Mouse (Mus musculus) CH12.LX (cell line): ENCODE results near the gene Slfn8. TPM values are rescaled to one million over a fixed set of nuclear protein-coding genes. Genes with fewer than 3 reads are reported as not detected.
"Not testable (repeated sequence)": the region's sequence is repeated elsewhere in the genome, so short reads cannot be mapped to it uniquely, and the experiment has no call there.

Experiments
- DNase-seq: peaks from one replicate; pipeline ENCODE4 v3.0.0-alpha.2; 2013; ENCODE audit errors: extremely low read depth
- H3K27ac ChIP-seq: 2 replicates; pipeline ENCODE4 v1.5.1; 2012; ENCODE audit warnings: low read depth, mild to moderate bottlenecking, control low read depth, moderate library complexity; ENCODE audit not compliant: insufficient read depth
- H3K27me3 ChIP-seq: replicated peaks from 2 replicates; pipeline ENCODE3; 2012; ENCODE audit warnings: inconsistent platforms
- H3K36me3 ChIP-seq, 2 experiments: replicated peaks in 1 of 2; 2 replicates each; pipeline versions ENCODE3 to v1.6.1; 2012; ENCODE audit warnings: inconsistent platforms in 1 of 2, low read length in 1 of 2, mild to moderate bottlenecking in 1 of 2, mixed read lengths in 1 of 2, moderate library complexity in 1 of 2; ENCODE audit not compliant: control insufficient read depth in 1 of 2, insufficient read depth in 1 of 2
- H3K4me1 ChIP-seq, 2 experiments: 2 replicates each; pipeline ENCODE4 v1.6.1; 2012; ENCODE audit warnings: inconsistent platforms in 1 of 2, moderate library complexity in 1 of 2; ENCODE audit not compliant: insufficient read depth in 2 of 2, control insufficient read depth in 1 of 2
- H3K4me2 ChIP-seq: 2 replicates; pipeline ENCODE4 v1.6.1; 2012; ENCODE audit warnings: low read depth, mild to moderate bottlenecking, control low read depth; ENCODE audit not compliant: poor library complexity, insufficient read depth, severe bottlenecking
- H3K4me3 ChIP-seq, 3 experiments: fragments of 150-350 bp in 1 of 3; sonication (generic) in 1 of 3; replicated peaks in 1 of 3; 2 replicates each; pipeline versions ENCODE3 to v1.5.1; 2011 to 2012; ENCODE audit warnings: low read depth in 2 of 3, low read length in 2 of 3, mild to moderate bottlenecking in 2 of 3, moderate library complexity in 2 of 3, control low read depth in 1 of 3, improper control_type of control experiment in 1 of 3, inconsistent platforms in 1 of 3, mixed read lengths in 1 of 3; ENCODE audit not compliant: poor library complexity in 1 of 3
- H3K79me2 ChIP-seq: replicated peaks from 2 replicates; pipeline ENCODE4 v1.6.1; 2012; ENCODE audit warnings: mild to moderate bottlenecking, moderate library complexity; ENCODE audit not compliant: control insufficient read depth, poor library complexity, insufficient read depth, severe bottlenecking; ENCODE audit errors: extremely low read depth
- H3K9ac ChIP-seq: 2 replicates; pipeline ENCODE4 v1.6.1; 2012; ENCODE audit warnings: low read depth, mild to moderate bottlenecking, control low read depth, moderate library complexity; ENCODE audit not compliant: insufficient read depth
- H3K9me3 ChIP-seq: replicated peaks from 2 replicates; pipeline ENCODE3; 2012; ENCODE audit warnings: low read length, inconsistent platforms, mixed read lengths
- CHD1 ChIP-seq: IDR thresholded peaks from 2 replicates; pipeline ENCODE4 v1.6.1; 2012; ENCODE audit warnings: low read depth, low read length, improper control_type of control experiment, inconsistent platforms
- CTCF ChIP-seq, 2 experiments: IDR thresholded peaks in 1 of 2; conservative IDR thresholded peaks in 1 of 2; 2 replicates each; pipeline ENCODE4 v1.5.1; 2011 to 2012; ENCODE audit warnings: low read depth in 2 of 2, low read length in 2 of 2, improper control_type of control experiment in 1 of 2, inconsistent platforms in 1 of 2, mild to moderate bottlenecking in 1 of 2, moderate library complexity in 1 of 2
- EP300 ChIP-seq: IDR thresholded peaks from 2 replicates; pipeline ENCODE4 v1.6.1; 2011; ENCODE audit warnings: low read length, improper control_type of control experiment
- ETS1 ChIP-seq: conservative IDR thresholded peaks from 2 replicates; pipeline ENCODE4 v1.6.1; 2012; ENCODE audit warnings: low read depth, mild to moderate bottlenecking, inconsistent platforms, low read length, improper control_type of control experiment, moderate library complexity
- GABPA ChIP-seq: IDR thresholded peaks from 2 replicates; pipeline ENCODE4 v1.6.1; 2012; ENCODE audit warnings: low read depth, low read length, improper control_type of control experiment, inconsistent platforms; ENCODE audit not compliant: insufficient replicate concordance
- IRF4 ChIP-seq: IDR thresholded peaks from 2 replicates; pipeline ENCODE4 v1.6.1; 2014; ENCODE audit warnings: low read depth, mild to moderate bottlenecking, inconsistent platforms, low read length, improper control_type of control experiment
- KAT2A ChIP-seq: IDR thresholded peaks from 2 replicates; pipeline ENCODE4 v1.6.1; 2012; ENCODE audit warnings: low read length, improper control_type of control experiment, inconsistent platforms; ENCODE audit not compliant: insufficient replicate concordance
- MAFK ChIP-seq: IDR thresholded peaks from 2 replicates; pipeline ENCODE4 v1.6.1; 2011; ENCODE audit warnings: low read length, improper control_type of control experiment; ENCODE audit not compliant: insufficient replicate concordance
- MEF2A ChIP-seq: IDR thresholded peaks from 2 replicates; pipeline ENCODE4 v1.6.1; 2014; ENCODE audit warnings: low read depth, mild to moderate bottlenecking, inconsistent platforms, low read length, improper control_type of control experiment, borderline replicate concordance
- MXI1 ChIP-seq: IDR thresholded peaks from 2 replicates; pipeline ENCODE4 v1.6.1; 2011; ENCODE audit warnings: mild to moderate bottlenecking, low read depth, low read length, improper control_type of control experiment
- MYC ChIP-seq: IDR thresholded peaks from 2 replicates; pipeline ENCODE4 v1.6.1; 2011; ENCODE audit warnings: low read depth, mild to moderate bottlenecking, improper control_type of control experiment, low read length
- NELFE ChIP-seq: IDR thresholded peaks from 2 replicates; pipeline ENCODE4 v1.6.1; 2011; ENCODE audit warnings: low read depth, low read length, improper control_type of control experiment
- NRF1 ChIP-seq: IDR thresholded peaks from 2 replicates; pipeline ENCODE4 v1.6.1; 2014; ENCODE audit warnings: low read depth, mild to moderate bottlenecking, inconsistent platforms, low read length, improper control_type of control experiment, moderate library complexity
- RCOR1 ChIP-seq: conservative IDR thresholded peaks from 2 replicates; pipeline ENCODE4 v1.6.1; 2012; ENCODE audit warnings: low read depth, mild to moderate bottlenecking, inconsistent platforms, low read length, improper control_type of control experiment
- TBP ChIP-seq: conservative IDR thresholded peaks from 2 replicates; pipeline ENCODE4 v1.6.1; 2011; ENCODE audit warnings: low read depth, low read length, improper control_type of control experiment
- ZC3H11A ChIP-seq: IDR thresholded peaks from 2 replicates; pipeline ENCODE4 v1.6.1; 2012; ENCODE audit warnings: low read depth, mild to moderate bottlenecking, inconsistent platforms, low read length, improper control_type of control experiment
- ZNF384 ChIP-seq: IDR thresholded peaks from 2 replicates; pipeline ENCODE4 v1.6.1; 2012; ENCODE audit warnings: low read depth, low read length, improper control_type of control experiment, inconsistent platforms
- dilution Hi-C: fragments of 300-500 bp; cut with MboI; formaldehyde crosslinking; loops from 2 replicates; pipeline ENCODE4 v1.14.3; 2020; ENCODE audit warnings: low sequenced_read_pairs; ENCODE audit not compliant: extremely low pct_unique_long_range_greater_than_20kb, extremely low pct_ligation_motif_present
- in situ Hi-C: fragments of 300-500 bp; cut with MboI; formaldehyde crosslinking; loops from 3 replicates; pipeline ENCODE4 v1.14.3; 2019; ENCODE audit warnings: low sequenced_read_pairs, low pct_ligation_motif_present, low pct_unique_long_range_greater_than_20kb, mixed read lengths
- polyA plus RNA-seq: library from polyadenylated mRNA; unstranded; fragments of >175 nt; gene quantifications from 2 replicates; pipeline ENCODE4 v1.2.1, GENCODE M21; 2012; ENCODE audit warnings: low read depth; ENCODE audit not compliant: insufficient read length
- total RNA-seq, 2 experiments: library from RNA; depleted of rRNA; stranded (reverse); fragments of 300-350 nt in 1 of 2; fragments of >200 nt in 1 of 2; gene quantifications; 2 replicates each; pipeline ENCODE4 v1.2.3; 2012 to 2014

Slfn8 gene
- total and polyA plus RNA-seq, 3 experiments: 3.4 to 6.3 (median 4.1) TPM

DNA sequence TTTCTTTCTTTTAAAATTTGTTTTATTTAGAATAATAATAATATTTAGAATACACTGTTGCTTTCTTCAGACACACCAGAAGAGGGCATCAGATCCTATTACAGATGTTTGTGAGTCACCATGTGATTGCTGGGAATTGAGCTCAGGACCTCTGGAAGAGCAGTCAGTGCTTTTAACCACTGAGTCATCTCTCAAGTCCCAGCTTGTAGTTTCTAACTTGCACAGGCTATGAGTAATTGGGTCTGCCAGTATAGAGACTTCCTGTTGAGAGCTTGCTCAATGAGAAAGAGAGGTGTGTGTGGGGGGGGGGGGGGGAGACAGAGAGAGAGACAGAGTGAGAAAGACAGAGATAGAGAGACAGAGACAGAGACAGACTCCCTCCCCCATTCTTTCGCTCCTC, 18.5 kb upstream of the Slfn8 start (continued):
- TF ChIP-seq RCOR1 (peak; percentile 86), ZC3H11A (no peak; the same call in 1 of the 2 replicates), NRF1 (no peak), ETS1 (peak; percentile 94), MAFK (peak; percentile 16; the same call in 1 of the 2 replicates), KAT2A (no peak), GABPA (no peak), MYC (peak; percentile 92), CTCF (conservative IDR thresholded peaks at IDR 0.05 in 1 of 2, IDR thresholded peaks at IDR 0.05 in 1 of 2; ENCODE audit: low read depth in 2 of 2, low read length in 2 of 2) (peak in 1 of 2 experiments; percentile 44; a peak in 2 of 4 replicates), TBP (peak; percentile 70), ZNF384 (no peak; the same call in 1 of the 2 replicates)

DNA sequence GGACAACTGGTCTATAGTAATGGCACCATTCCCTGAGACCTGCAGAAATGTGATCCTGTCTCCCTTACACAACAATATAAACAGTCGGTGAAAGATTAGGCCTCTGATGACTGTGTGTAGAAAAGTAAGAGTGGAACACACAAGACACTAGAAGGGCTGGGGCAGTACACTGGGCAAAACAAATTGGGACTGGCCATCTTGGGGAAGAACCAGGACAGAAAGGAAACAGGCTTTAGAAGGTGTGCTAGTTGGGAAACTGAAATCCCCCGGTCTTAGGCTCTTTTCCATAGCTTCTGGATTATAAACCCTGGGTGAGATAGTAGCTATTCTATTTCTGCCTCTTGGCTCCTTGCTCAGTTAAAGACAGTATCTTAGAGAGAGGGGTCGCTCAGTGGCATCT, 18.1 kb upstream of the Slfn8 start:
- TF ChIP-seq MXI1 (peak; percentile 50; the same call in 1 of the 2 replicates), CHD1 (peak; percentile 52), NELFE (0 out of 2 replicates have a peak, but pooled peaks have one; percentile 32)
- dilution Hi-C loops, H3K27me3 ChIP-seq, DNase-seq, H3K79me2 ChIP-seq: not testable (repeated sequence)
- H3K9ac ChIP-seq: peak overlapping the region; percentile 43
- in situ Hi-C loops: loop anchor here (10.0 kb wide), 1 partner anchor 176 kb away; no protein-coding TSS in a partner anchor
- H3K27ac ChIP-seq: peak overlapping the region; percentile 55
- H3K36me3 ChIP-seq: peaks cover 25 to 39% of the 10 kb centered on the region in 2 experiments
- peaks cover 22% of the 10 kb centered on the region for H3K9me3 ChIP-seq
- peaks cover 6 to 32% of the 10 kb centered on the region in 2 experiments; a peak in 3 of 4 replicates for H3K4me1 ChIP-seq
- peak overlapping the region in 1 of 3 experiments; percentile 32 for H3K4me3 ChIP-seq
- peak overlapping the region; percentile 69 for H3K4me2 ChIP-seq

DNA sequence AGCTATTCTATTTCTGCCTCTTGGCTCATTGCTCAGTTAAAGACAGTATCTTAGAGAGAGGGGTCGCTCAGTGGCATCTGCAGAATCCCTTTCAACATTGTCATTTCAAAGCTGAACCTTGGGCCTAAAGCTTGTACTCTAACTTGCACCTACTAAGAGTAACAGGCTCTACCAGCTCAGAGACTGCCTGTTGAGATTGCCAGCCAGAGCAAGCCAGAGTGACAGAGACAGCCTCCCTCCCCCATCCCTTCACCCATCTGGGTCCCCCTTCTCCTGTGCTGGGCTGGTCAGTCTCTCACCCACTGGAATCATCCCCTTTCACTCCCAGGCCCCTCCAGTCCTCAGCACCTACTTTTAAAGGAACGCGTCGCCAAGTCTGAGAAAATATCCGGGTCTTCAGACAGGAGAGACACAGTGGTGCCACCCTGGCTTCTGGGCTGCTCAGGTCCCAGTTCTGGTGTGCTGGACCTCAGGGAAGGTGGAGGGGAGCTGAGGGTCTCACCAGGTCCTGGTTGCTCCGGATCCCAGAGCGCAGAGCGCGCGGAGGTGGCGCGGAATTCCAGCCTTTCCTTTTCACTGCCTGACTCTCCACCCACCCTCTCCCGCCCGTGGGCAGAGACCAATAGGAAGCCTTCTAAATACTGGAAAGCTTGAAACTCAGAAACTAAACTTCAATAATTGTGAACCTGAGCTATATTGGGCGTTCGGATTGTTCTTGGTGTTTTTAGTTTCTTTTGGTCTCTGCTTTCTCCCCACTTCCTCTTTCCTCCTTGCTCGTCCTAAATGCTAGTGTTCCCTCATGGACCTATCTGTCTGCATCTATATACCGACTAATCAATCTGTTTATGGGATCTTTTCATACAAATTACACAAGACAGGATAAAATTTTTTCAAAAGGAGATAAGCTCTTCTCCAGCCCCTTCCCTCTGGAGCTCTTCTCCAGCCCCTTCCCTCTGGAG, 770 bp downstream of the Slfn8 start:
- H3K27me3 ChIP-seq, H3K36me3 ChIP-seq, dilution Hi-C loops, H3K79me2 ChIP-seq, in situ Hi-C loops, H3K9me3 ChIP-seq: not testable (repeated sequence)
- peak overlapping the region; percentile 17 to 60 (median 42) for H3K4me3 ChIP-seq
- TF ChIP-seq MEF2A (peak; percentile 84), IRF4 (peak; percentile 90), EP300 (peak; percentile 79)
- DNase-seq: peak; percentile 62
- H3K4me2 ChIP-seq: peak overlapping the region; percentile 86
- H3K9ac ChIP-seq: peak overlapping the region; percentile 90
- H3K27ac ChIP-seq: peak overlapping the region; percentile 80
- H3K4me1 ChIP-seq: peaks cover 21 to 40% of the 10 kb centered on the region in 2 experiments; a peak in 3 of 4 replicates
